Mouse (Mus musculus): ENCODE measurements around the gene Lingo2. TPM values are rescaled to one million over a fixed set of nuclear protein-coding genes. Genes with fewer than 3 reads are reported as not detected.
A peak's percentile ranks its signal among the peaks of the same experiment; 100 is the strongest.

Lingo2 gene
- total RNA-seq, 2 experiments from 2014 or later: 37.0 to 51.2 TPM

DNA sequence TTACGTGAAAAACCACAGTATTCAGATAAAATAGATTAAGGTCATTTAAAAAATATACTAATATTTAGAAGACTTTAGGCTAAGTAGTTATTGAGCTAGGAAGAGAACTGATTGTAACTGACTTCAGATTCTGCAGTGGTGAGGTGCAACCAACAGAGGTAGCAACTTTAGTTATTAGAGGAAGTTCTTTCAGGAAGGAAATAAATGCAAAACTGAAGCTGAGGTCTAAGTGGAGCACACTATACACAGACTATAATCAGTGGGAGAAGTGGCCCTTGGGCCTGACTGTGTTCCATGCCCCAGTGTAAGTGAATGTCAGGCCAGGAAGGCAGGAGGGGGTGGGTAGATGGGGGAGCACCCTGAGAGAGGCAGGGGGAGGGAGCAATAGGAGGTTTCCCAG is 385.0 kb downstream of the Lingo2 start:
- DNase-seq (ENCODE audit: extremely low spot score in 1 of 2, low spot score in 1 of 2): no peak

DNA sequence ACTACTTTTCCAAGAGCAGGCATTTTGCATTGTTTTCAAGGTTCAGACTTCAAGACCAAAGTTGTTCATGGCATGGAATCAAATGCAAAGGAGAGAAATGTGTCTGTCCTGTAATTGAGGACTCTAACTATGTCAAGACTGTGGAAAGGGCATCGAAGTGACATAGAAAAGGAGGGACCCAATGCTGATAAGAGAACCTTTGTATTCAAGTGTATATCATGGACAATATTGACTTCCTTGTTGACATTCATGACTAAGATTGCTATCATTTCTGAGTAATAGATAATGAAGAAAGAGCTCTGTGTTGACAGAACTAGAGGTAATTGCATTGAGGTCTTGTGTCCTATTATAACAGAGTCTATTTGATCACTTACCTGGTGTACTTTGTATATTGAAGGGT is 390.6 kb downstream of the Lingo2 start:
- no peak for DNase-seq (ENCODE audit: extremely low spot score in 1 of 2, low spot score in 1 of 2)

DNA sequence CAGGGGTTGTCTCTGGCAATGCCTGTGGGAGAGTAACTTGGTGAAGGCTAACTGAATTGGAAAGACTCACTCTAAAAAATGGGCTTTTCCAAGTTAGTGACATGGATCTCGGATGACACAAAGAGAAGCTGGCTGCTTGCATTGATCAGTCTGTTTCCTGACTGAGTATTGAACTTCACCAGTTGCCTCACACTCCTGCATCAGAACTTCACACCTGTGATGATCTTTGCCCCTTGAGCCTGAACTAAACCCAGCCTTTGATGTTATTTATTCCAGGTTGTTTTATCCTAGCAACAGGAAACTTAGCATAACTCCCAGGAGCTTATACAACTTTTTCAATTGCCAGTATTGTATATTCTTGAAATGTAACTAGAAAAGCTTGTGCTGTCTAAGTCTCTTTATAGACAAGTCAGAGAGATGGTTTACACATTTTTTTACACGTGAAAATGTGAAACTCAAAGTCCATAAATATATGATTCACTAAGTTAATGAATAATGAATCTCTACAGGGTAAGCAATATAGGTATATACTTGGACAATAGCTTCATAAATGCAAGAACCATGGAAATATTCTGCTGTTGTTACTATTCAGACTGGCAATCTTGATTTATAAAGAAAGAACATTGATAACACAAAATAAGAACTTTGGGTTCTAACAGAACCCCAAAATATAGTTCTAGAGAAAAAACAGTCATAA is 410.7 kb downstream of the Lingo2 start:
- DNase-seq (ENCODE audit: extremely low spot score in 1 of 2, low spot score in 1 of 2): no peak

DNA sequence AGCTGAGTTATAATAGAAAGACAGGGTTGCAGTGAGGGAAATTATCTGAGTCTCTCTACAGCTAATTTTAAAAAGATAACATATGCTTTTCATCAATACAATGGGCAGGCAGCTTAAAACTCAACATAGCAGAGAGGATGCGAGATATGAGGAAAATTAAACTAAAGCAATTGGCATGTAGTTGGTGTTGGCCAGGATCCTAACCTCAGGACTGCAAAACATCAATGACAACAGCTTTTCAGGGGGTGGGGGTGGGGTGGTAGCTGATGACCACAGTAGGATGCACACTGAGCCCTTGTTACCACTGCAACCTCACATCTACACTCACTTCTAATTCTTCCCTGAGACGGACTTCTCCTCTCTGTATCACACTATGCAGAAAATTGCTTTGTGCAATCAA is 417.7 kb downstream of the Lingo2 start:
- no peak for DNase-seq (ENCODE audit: extremely low spot score in 1 of 2, low spot score in 1 of 2)

DNA sequence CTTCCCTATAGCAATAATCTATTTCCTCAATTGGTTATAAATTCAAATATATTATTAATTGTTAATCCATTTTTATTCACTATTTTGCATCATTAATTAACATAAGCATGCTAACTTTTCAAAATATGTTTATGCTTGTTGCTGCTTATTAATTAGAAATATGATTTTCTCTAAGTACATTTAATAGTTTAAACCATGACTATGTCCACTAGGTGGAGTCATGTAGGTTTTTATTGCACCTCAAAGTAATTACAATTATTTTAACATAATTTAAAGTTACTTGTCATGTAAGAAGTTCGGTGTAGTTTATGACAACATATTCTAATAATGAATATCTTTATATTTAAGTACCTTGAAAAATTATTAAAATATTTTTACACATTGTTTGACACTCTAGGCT is 461.3 kb downstream of the Lingo2 start:
- DNase-seq (ENCODE audit: extremely low spot score in 1 of 2, low spot score in 1 of 2): no peak

DNA sequence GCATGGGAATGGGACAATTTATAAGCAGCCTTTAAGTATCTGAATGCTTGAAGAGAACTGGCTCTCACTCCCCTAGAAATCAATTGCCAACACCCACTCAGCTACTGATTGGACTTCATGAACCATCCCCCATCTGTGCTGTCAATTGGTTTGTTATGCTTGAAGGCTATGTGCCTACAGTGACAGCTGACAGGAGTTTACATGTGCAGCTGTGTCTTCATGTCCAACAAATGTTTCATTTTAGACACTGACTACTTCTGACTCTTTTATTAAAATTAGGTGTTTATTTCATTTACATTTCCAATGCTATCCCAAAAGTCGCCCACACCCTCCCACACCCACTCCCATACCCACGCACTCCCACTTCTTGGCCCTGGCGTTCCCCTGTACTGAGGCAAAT is 516.3 kb downstream of the Lingo2 start:
- peak in 1 of 2 experiments; percentile 19 for DNase-seq (ENCODE audit: extremely low spot score in 1 of 2, low spot score in 1 of 2)

DNA sequence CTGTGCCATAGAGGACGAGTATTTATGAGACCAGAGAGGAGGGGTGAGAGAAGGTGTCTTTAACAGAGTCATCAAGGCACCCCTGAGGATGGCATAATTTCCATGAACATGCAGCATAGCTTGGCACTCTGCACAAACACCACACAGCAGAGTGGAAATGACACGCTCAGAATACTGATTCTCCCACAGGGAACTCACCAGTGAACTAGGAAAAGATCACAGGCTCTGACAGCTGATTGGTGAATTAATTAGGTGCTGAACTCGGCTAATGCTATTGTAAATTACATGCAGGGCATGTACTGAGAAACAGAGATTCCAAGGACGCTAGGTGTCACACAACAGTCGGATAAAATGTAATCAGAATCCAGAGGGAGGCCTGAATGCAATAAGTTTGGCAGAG is 525.4 kb downstream of the Lingo2 start:
- no peak for DNase-seq (ENCODE audit: extremely low spot score in 1 of 2, low spot score in 1 of 2)

DNA sequence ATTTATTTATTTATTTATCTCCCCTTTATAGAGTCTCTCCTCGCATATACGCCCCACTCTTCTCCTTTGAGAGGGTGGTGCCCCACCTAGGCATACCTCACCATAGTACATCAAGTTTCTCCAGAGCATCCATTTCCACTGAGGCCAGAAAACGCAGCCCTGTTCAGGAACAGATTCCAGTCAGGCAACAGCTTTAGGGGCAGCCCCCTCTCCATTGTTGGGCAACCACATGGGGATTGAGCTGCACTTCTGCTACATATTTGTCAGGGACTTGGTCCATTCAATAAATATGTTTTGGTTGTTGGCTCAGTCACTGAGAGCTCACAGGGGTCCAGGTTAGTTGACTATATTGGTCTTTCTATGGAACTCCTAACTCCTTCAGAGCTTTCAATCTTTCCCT is 544.2 kb downstream of the Lingo2 start:
- no peak for DNase-seq (ENCODE audit: extremely low spot score in 1 of 2, low spot score in 1 of 2)

DNA sequence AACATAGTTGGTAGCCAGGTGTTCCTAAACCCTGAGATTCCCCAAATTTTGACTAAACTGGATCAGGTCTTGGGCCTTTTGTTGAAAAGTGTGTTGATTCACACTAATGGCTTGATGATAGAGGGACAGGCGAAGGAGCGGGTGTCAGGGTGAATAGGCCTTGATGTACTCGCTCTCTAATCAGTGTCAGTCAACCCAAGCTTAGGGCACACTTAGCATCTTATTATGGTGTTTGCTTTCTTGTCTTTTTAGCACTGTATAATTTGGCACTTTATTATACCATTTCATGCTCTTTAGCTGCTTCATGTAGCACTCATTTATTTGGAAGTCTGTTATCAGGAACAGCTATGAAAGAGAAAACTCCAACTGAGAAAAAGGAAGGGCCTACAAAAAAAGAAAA is 582.6 kb downstream of the Lingo2 start:
- no peak for DNase-seq (ENCODE audit: extremely low spot score in 1 of 2, low spot score in 1 of 2)

DNA sequence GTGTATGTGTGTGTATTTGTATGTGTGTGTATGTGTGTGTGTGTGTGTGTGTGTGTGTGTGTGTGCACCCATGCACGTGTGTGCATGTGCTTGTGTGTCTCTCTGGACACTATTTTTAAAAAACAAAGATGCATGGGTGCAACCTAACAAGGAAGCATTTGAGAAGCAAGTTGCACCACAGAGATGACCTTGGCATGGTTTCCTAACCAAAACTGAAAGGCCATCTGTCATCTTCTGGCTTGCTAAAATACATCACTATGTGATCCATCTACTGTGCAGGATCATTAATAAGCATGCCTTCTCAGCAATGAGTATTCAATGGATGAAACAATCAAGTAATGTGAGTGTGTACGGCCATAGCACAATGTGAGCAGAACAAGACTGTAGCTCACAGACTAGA is 597.1 kb downstream of the Lingo2 start:
- no peak for DNase-seq (ENCODE audit: extremely low spot score in 1 of 2, low spot score in 1 of 2)

DNA sequence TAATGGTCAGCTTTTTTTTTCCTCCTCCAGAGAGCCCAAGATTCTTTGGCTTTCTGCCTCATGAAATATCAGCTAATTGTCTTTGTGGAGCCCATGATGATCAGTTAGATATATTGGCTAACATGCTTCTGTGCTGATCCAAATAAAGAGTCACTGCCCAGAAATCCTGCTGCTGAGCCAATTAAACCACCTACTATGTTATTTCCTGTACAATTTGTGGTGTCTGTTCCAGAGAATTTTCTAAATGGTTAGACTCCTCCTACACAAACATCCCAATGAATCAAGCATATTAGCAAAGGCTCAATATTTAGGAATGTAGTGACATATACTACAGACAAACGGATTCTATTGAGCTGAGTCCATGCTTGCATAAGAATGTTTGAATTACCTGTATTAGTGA is 619.8 kb downstream of the Lingo2 start:
- DNase-seq (ENCODE audit: extremely low spot score in 1 of 2, low spot score in 1 of 2): no peak

DNA sequence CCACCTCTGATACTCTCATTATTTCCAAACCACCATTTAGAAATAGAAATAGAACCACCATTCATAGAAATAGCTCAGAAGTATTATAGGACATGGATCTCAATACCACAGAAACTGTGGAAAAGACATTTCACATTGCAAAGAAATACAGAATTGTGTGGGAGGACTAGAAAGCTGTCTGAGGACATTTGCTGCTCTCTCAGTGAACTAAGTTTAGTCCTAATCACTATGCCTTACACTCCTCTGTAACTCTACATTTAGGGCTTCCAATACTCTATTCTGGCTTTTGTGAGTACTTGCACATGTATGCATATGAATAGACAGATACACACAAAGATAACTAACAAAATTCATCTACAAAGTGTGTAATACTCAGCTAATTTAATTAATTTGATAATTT is 625.9 kb downstream of the Lingo2 start:
- no peak for DNase-seq (ENCODE audit: extremely low spot score in 1 of 2, low spot score in 1 of 2)

DNA sequence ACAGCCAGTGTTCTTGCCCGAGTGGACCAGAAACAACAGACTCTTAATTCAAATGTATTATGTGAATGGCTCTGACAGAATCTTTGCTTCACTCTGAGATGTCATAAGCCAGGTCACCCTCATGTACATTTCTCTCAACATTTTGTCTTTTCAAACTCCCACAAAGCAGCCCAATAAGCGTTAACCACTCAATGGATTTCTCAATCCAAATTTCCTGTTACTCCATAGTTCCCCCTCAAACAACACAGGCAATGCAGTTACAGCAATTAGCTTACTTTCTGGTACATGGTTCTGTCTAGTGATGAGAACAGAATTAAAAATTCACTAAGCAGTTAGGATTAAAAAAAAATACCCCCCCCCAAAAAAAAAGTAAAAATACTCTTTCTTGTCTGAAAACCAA is 638.5 kb downstream of the Lingo2 start:
- no peak for DNase-seq (ENCODE audit: extremely low spot score in 1 of 2, low spot score in 1 of 2)

DNA sequence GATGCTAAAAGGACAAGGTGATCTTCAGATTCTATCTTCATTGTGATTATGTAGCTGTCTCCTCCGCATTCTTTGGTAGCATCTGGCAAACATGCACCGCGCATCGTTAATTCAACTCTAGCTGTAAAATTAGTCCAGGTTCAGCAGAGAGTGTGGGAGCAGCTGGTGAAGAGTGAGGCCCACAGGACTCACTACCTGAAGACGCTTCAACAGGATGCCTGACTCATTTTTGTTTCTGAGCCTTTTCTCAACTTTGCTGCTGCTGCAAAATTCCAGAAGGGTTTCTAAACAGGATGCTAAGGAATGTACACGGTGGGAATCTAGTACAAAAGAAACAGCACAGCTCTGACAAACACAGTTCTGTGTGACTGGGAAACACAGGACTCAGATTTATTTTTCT is 640.1 kb downstream of the Lingo2 start:
- DNase-seq (ENCODE audit: extremely low spot score in 1 of 2, low spot score in 1 of 2): no peak

DNA sequence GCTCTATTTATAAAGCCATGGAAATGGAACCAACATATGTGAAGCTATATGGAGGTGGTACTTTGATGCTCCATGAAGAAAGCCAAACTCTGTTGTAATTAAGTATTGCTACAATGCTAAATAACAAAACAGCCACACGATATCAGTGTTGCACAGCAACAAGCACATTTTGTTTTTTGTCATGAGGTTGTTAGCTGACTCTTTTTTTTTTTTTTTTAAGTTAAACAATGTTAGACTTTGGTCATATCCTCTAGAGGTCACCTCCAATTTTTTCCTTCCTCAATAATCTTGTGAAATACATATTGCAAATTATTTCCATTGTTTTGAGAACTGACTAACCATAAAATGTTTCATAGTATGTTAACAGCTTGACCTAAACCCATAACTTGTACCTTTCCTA is 646.3 kb downstream of the Lingo2 start:
- no peak for DNase-seq (ENCODE audit: extremely low spot score in 1 of 2, low spot score in 1 of 2)

DNA sequence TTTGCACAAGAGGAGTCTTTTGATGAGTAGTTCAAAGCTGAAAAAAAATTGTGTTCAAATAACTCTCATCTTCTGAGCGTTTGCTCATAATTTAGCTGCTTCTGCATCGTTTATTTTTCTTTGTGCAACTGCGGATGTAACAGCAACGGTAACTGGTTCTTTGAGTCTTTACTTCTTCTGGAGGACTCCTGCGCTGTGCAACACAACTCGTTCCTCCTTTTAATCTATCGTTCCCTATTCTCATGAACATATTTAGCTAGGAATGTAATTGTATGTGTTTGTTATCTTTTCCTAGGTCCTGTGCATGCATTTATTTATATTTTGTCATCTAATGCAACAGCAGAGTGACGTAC is 661.9 kb downstream of the Lingo2 start:
- DNase-seq (ENCODE audit: extremely low spot score in 1 of 2, low spot score in 1 of 2): no peak

DNA sequence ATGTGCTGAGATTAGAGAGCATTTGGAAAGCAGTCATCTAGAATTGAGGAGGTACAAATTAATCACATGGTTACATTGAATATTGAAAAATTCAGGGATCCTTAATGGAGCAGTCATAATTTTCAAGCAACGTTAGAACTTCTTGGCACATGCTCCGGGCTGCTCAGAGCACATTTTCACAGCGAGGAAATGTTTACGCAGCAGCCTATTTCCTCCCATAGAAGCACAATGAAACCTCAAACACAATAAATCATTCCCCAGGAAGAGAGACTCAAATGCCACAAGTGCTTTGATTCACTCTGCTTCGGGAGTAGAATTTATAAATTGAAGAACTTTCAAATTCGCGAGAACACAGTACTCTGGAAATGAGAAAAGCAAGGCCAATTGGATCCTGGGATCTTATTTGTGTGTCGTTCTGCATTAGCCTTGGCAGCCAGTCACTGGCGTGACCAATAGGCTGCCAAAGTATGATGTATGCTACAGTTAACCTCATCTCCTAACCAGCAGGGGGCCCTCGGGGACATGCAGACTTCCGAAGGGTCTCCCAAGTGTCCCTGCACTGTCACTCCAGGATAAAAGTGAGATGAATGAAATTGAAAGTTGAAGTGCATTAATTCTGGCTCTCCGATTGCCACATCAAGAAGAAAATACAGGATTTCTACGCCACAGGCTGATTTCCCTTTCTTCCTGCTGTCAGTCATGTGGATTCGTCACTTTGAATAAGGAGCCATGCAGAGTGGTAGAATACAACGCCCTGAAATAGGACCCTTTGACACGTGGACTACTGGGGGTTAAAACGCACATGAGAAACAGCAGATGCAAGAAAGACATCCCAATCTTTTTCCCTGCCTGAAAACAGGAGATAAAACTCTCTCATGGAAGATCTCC is 662.5 kb downstream of the Lingo2 start:
- peak; percentile 56 to 68 for DNase-seq (ENCODE audit: extremely low spot score in 1 of 2, low spot score in 1 of 2)

DNA sequence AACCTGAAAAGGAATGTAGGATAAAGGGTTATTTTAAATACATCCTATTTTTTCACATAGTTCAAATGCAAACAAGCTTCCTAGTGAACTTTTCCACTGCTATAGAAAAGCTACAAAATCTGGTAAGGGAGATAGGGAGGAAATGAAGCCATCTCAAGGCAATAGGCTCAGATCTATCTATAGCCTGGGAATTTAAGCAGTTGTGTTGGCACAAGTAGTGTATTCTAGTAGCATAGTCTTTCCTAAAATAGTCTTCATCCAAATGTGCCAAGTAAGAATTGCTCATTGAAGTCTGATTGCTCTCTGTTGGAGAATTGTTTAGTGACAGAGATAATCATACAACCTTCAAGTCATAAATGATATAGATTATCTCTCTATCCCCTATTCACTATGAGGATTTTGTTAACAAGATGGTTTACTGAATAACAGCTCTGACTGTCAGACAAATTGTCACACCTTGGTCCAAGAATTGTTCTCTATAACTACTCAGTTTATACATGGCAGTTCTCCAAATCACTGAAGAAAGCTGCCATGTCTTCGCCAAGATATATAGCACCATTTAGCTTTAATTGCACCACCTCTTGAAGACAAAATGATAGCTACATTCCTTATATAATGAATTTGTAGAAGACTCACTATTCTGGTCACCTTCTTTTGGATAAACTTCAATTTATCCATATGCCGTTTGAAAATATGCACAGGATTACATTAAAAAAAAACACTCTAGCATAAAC is 688.9 kb downstream of the Lingo2 start:
- DNase-seq (ENCODE audit: extremely low spot score in 1 of 2, low spot score in 1 of 2): no peak

DNA sequence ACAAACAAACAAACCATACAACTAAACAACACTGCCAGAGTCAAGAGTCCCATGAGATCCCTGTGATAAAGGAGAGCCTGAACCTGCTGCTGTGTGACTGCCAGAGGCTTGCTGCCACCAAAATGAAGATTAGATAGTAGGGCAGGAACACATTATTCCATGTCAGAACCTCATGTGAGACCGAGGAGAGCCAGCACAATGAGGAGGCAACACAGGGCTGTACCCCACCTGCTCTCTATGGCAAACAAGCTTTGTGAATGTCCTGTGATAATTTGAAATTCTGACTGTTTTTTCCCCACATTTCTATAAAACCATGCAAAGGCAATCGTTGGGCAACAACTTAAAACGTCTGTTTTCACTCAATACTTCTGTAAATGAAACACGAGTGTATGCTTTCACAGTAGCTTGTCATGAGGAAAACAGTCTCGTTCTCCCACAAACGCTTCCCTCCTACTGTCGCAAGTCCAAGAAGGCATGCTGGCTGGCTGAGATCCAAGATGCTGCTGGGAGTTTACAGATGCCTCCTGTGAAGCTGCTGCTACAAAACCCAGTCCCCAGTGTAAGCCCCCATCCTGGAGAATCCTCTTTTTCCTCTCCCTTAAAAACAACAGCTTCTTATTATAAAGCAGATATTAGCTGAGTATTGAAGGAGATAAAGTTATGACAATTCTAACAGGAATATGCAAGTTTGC is 765.2 kb downstream of the Lingo2 start:
- DNase-seq (ENCODE audit: extremely low spot score in 1 of 2, low spot score in 1 of 2): peak; percentile 18 to 51

DNA sequence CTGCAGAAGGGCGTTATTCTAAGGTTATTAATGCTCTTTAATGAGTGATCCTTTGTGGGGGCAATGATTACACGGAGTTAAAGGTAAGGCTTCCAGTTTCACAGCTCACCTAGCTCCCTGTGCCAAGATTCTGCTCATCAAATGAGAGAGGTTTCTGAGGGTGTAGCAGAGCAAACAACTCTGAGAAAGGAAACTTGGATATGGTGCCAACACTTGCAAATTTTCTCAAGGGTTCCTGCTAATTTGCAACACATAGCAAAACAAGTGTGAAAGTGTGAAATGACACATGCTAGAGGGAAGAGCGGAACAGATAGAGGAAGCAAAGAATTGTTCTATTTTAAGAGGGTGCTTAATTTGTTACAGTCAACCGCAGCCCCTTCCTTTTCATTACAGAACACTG is 767.9 kb downstream of the Lingo2 start:
- no peak for DNase-seq (ENCODE audit: extremely low spot score in 1 of 2, low spot score in 1 of 2)

DNA sequence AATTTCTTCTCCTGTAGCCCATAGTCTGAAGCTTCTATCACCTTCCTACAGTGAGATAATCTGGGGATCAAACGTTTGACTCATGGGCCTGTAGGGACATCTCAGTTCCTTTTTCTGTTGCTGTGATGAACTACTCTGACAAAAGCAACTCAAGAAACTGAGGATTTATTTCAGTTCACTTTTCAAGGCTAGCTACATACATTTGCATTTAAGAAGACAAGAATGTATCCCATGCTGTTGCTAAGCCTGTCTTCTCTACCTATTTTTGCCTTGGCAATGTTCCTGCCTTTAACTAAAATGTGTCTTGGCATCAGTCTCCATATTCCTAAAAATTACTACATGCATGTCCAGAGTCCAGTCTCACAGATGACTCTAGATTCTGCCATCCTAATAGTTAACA is 781.4 kb downstream of the Lingo2 start:
- no peak for DNase-seq (ENCODE audit: extremely low spot score in 1 of 2, low spot score in 1 of 2)
